Mouse (Mus musculus) adipose tissue, adult 10 weeks (tissue): ENCODE results near the gene Hs3st1. TPM values are rescaled to one million over a fixed set of nuclear protein-coding genes. Genes with fewer than 3 reads are reported as not detected.

Experiments
- polyA plus RNA-seq: library from polyadenylated mRNA; stranded (reverse); fragments of 350-450 nt; fragmentation: Illumina TruSeq; extraction: RNeasy Lipid Tissue Mini Kit (QIAGEN cat#74804); gene quantifications from one replicate; pipeline ENCODE4 v1.2.3, GENCODE M21; 2014; ENCODE audit warnings: low read depth, low replicate concordance

Gene Hs3st1
- polyA plus RNA-seq: 9.0 TPM

DNA sequence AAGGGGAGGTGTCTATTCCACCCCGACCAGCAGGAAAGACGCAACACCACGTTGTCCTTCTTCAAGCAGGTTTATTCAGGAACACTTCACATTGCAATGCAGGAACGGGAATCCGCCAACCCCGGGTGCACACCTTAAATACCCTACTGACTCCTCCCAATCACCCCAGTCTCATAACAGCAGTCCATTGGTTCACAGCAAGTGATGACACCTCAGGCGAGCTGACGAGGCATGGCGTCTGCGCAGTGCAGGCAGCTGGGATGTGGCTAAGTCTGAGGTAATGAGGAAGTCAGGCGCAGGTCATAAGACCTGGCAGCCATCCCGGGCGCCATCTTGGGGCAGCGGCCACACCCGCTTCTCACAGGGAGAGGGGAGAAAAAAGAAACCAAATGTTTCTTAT lies at the start of gene Hs3st1:
Hs3st1 (minus strand) TSS at position 101 of the 400 bp plus-strand sequence.

